Mouse (Mus musculus): ENCODE measurements around the gene Bnipl.

DNA sequence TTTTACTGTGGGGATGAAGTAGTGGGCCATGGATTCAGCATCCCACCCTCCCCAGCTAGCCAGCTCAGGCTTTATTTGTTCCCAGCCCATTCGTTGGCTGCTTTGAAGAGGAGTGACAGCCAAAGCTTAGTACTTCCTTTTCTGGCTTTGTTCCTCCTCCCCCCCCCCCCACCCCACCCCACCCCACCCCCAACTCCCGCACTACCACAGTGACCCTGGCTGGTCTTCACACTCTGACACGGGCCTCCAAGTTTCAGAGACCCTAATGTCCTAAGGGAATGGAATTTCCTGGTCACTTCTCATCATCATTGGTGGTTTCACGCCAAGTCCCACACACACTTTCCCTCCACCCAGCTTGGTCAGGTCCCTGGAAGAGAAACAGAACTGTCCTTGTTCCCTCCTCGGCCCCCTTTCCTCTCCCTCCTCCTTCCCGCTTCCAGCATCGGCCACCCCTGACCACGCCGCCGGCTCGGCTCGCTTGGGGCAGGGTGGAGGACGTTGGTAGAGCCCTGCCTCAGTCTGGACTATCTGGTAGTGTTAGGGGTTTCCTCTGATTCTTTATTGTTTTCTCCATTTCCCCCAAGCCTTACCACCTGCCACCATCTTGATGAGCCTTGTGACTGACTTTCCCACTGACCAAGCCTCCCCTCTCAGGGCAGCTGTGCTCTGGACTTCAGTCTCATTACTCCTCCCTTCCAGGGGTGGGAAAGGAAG, 21.1 kb downstream of the Bnipl start:
- no peak for TF ChIP-seq ZNF384 (IDR thresholded peaks at IDR 0.05; ENCODE audit: low read depth, low read length)
- no peak for TF ChIP-seq ZC3H11A (IDR thresholded peaks at IDR 0.05; ENCODE audit: borderline replicate concordance, low read depth, low read length)
- TF ChIP-seq HCFC1 (IDR thresholded peaks at IDR 0.05; ENCODE audit: borderline replicate concordance, insufficient read depth, low read length): no peak
- no peak for TF ChIP-seq CHD2 (IDR thresholded peaks at IDR 0.05; ENCODE audit: low read depth, low read length)
- no peak for TF ChIP-seq MAFK (IDR thresholded peaks at IDR 0.05; ENCODE audit: insufficient read depth, low read depth, low read length)

Data from ES-E14 (cell line).